Mouse (Mus musculus) naive thymus-derived CD4-positive, alpha-beta T cell, adult 2 months (primary cell): Measurements from ENCODE around the gene Hpcal4.

ENCODE experiments used
- DNase-seq: peaks from one replicate; pipeline ENCODE4 v3.0.0-alpha.2; 2011; ENCODE audit warnings: low read depth

The Hpcal4 gene

DNA sequence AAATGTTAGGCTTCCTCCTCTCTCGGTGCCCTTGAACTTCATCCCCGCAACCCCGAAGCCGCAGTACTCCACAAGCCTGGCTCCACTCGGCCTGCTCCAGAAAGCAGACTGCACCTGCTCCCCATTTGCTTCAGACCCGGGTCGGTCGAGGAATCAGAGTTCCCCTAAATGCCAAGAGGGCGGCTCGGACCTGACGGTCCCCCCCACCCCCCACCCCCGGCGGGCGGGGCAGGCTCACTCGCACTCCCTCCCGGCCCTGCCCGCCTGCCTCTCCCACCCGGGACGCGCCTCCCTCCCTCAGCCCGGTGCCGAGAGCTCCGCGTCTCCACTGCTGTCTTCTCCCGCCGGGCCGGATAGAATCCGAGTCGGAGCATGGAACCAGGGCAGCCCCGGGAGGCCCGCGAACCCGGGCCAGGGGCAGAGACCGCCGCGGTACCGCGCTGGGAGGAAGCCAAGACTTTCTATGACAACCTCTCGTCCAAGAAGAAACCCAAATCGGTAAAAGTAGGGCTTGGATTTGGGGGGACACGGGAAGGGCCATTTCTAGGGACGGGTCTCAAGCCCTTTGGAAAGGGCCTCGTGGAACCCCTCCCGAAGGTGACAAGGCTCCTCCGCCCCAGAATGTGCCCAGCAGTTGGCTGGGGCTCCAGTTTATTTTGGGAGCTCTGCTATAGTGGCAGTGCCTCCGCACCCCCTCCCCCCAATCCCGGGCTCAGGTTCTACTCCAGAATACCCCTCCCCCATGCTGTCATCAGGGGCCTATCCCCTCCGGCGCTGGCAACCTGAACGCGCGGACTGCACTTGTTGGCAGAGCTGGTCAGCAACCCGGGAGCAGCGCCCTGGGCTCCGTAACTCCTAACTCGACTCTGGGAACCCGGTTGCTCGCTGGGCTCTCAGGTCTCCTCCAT is 18.4 kb downstream of the Hpcal4 start, which contains the start of gene Nt5c1a:
Gene Nt5c1a (plus strand): TSS at position 319 of the 908 bp plus-strand sequence.
- no peak for DNase-seq

DNA sequence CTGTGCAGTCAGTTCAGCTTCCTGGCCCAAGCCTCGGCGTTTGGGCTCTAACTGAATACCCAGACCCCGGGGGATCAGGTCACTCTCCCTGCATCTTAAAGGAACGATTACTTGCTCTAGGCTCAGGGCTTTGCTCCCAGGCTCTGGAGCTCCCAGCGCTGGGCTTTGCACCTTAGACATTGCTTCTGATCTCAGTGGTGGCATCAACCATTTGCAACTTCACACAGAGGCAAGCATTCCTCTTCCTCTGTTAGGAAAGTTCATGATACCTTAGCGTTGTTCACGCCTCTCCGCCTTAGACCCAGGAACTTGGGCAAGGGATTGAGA is 19.0 kb downstream of the Hpcal4 start:
- DNase-seq, result no peak

DNA sequence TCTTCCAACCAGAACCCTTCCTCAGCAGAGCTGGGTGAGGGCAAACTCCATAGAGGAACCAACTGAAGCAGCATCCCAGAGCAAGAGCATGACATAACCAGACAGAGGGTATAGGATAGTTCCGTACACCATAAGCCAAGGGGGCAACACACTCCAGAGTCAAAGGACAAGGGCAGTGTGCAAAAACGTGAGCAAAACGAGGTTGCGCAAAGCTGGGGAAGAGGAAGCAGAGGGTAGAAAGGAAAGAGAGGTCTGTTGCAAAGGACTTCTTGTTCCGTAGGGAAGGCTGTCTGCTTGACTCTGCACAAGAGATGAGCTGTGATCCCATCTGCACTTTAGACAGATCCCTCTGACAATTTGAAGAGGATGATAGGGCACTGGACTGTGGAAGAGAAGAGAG is 24.3 kb downstream of the Hpcal4 start:
- DNase-seq, result no peak

DNA sequence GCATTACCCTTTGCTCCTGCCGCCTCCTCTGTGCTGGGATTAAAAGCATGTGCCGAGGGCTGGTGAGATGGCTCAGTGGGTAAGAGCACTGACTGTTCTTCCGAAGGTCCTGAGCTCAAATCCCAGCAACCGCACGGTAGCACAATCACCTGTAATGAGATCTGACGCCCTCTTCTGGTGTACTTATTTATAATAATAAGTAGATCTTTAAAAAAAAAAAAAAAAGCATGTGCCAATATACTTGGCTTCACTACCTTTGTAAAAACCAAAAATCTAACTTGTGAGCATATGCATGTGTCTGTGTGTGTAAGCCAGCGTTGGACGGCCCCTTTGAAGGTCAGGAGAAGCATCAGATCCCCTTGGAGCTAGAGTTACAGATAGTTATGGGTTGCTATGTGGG is 28.0 kb downstream of the Hpcal4 start:
- DNase-seq, result no peak

DNA sequence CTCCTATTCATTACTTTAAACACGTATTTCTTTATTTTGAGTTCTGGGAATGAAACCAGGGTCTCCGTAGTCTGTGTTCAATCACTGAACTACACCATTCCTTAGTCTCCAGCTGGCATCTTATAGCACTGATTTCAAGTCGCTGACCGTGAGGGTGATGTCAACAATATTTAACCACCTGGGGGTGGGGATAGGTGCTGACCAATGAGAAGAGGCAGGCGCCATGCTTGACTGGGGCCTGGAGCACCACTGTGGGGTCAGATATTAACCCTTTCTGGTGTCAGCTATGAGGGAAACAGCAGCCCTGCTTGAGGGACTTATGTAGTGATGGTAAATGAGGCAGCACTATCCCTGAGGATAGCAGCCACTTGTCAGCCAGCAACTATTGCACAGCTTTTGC is 28.4 kb downstream of the Hpcal4 start:
- DNase-seq, result no peak

DNA sequence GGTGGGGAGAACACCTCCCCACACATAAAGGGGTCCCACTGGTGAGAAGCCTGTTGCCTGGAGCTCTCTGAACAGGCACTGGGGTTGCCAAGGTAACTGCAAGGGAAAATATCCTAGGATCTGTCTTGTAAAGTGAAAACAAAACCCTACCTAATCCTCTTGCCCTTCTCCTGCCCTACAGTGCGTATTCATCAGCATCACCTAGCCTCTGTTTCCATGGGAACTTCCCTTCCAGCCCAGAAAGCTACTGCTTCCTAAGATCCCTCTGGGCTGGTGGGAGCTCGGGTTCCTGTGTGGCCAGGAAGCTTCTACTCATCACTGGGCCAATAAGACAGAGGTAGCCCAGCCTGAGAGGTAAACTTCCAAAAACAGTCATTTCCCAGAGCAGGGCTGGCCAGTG is 29.3 kb downstream of the Hpcal4 start:
- DNase-seq, result no peak

DNA sequence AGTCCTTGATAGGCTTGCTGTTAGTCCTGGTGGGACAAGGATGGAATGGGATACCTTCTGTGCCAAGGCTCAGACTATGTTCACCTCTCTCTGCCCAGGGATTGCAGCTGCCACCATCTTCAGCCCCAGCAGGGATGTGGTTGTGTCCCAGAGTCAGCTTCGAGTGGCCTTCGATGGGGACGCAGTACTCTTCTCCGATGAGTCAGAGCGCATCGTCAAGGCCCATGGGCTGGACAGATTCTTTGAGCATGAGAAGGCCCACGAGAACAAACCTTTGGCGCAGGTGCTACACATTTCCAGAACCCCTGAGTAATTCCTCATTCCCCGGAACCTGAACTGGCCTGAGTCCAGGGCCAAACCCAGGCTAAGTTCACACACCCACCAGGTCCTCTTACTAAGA is 30.9 kb downstream of the Hpcal4 start:
- DNase-seq, result no peak

DNA sequence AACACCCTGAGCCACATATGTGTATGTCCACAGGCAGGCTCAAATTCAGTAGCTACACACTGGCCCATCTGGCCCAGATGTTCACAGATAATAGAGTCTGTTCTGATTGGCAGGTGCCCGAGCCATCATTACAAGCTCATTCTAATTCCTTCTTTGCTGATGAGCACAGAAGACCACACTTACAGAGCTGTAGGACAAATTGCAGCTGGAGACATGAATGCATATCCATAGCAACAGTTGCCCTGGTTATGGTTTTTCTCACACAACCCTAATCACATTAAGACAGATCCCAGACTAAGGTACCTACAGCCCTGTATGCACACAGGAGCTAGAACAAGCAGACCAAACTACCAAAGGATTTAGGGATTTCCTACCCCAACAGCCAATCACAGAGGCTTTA is 32.3 kb downstream of the Hpcal4 start:
- DNase-seq, result no peak

DNA sequence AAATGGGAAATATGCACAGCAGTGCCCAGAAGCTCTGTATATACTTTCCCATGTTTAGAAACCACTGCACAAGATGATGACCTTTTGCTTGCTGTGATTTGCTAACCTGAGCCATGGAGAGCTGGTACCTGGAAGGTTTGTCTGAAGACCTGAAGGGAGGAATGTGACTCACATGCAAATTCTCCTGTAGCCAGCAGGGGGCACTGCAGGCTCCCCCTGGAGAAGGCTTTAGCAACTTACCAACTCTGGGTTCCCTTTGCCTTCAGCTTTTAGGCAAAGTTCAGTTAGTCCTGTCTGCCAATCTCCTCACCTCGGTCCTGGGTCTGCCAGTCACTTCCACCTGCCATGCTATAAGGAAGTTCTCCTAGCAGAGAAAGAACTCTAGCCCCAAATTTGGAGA is 33.8 kb downstream of the Hpcal4 start:
- DNase-seq, result peak; percentile 49

DNA sequence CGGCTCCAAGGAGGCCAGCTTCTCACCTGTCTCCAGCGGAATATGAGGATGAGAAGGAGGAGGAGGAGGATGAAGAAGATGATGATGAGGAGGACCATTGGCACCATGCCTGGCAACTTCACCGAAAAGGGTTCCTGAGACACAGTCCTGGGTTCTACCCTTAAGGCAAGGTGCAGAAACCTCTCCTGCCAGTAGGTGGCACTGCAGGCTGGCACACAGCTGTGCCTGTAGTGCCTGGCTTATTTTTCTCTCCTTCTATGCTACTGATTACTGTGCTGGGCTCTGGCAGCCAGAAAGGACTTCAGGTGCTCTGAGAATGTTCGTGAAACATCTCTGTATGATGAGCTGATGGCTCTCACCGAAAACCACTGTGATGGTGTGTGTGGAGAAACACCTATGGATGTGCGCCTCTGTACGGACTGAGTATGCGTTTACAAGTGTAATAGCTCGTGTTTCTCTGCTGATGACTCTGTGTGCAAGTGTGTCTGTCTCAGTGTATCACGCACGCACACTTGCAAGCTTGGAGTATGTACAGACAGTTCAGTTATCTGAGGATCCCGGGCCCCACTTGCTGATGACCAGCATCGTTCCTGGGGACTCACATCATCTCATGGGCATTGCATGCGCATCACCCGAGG is 36.8 kb downstream of the Hpcal4 start:
- DNase-seq, result peak; percentile 50

DNA sequence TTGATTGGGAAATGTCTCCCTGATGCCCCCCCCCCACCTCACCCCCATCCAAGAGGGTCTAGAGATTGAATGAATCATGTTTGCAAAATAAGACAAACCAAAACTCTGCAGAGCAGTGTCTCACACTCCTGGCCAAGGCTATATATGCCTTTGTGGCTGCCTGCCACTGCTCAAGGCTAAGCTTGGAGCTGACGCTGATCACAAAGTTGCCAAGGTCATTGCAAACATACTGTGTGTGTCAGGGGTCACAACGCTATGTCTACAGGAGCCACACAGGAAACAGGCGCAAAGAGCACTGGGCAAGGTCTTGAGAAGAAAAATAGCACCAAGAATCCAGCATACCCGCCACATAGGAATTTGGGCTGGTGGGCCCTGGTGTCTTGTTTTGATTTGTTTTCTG is 37.6 kb downstream of the Hpcal4 start:
- no peak for DNase-seq

DNA sequence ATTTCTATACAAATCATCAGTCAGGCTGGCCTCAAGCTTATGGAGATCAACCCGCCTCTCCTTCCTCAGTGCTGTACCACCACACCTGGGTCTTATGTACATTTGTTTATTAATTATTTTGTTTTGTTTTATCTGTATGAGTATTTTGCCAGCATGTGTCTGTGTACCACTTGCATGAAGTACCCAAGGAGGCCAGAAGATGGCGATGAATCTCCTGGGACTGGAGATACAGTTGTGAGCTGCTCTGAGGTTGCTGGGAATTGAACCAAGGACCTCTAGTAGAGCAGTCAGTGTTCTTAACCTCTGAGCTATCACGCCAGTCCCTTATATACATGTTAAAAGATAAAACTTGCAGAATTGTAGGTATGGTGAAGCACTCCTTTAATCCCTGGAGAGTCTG is 40.3 kb downstream of the Hpcal4 start:
- DNase-seq, result peak; percentile 26

DNA sequence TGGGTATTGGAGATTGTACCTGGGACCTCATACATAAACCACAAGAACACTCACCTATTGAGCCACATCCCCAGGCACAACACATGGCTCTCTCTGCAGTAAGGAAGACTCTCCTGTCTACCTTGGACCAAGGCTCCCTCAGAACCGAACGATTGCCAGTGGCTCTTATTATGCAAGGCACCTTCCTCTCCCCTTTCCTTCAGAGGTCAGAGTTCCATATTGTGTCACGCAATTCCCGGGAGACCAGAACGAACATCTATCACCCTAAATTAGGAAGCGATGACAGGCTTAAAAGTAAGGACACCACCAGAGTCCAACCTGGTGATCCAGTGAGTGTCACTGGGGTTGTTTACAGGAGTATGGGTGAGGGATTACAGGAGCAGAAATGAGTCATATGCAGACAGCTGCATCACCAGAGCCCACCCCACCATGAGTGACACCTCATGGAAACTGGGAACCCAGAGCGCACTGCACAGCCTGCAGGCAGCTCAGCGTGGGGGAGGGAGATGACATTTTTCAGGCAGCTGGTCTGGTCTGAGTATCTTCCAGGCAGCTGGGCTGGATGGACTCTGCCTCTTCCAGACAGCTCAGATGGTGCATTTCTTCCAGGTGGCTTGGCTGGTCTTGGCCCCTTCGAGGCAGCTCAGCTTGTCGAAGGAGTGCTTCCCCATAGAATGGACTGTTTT is 42.8 kb downstream of the Hpcal4 start:
- no peak for DNase-seq

DNA sequence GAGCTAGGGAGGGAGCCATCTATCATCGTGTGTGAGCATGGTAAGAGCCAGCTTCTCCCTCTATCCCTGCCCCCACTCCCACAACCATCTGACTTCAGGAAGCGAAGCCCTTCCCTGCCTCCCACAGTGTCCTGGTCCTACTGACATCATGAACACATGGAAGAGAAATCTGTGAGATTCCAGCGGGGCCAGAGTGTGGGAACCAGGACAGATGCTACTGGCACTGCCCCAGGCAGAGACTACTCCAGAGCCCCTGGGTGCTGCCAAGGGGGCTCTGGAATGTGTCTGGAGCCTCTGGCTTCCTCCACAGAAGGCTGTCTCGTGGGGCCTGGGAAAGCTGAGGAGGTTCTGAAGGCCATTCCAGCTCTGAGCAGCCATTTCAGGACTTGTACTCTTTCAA is 44.7 kb downstream of the Hpcal4 start:
- DNase-seq, result no peak

DNA sequence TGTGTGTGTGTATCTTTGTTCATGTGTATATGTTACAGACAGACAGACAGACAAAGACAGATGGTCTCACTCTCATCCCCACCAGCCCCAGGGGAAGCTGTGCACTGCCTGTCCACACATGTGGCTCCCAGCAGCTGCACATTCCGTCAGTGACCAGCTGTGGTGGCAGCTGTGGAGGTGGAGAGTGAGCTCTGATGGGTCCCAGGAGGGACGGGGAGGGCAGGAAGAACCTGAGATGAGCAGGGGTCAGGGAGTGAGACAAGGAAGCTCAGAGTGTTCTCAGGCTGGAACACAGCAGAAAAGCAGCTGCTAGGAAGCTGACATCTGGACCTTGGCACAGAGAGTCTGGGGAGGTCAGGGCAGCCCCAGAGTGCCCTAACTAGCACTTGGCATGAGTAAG is 45.2 kb downstream of the Hpcal4 start:
- DNase-seq, result no peak

DNA sequence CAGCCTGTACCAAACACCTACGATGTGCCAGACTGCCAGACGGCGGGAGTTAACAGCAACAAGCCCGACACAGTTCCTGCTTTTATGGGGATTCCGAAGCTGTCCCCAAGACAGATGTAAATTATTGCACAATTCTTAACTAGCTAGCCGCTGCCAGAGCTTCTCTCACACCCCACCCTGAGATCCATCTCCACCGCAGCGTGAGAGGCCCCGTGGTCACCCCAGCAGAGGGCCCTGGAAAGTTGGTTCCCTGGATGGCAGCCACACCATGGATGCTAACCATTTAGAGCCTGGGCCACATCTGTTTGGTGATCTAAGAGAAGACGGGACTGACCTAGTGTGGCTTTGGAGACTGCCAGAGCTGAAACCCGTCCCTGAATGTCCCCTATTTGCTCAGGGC is 46.1 kb downstream of the Hpcal4 start:
- no peak for DNase-seq

DNA sequence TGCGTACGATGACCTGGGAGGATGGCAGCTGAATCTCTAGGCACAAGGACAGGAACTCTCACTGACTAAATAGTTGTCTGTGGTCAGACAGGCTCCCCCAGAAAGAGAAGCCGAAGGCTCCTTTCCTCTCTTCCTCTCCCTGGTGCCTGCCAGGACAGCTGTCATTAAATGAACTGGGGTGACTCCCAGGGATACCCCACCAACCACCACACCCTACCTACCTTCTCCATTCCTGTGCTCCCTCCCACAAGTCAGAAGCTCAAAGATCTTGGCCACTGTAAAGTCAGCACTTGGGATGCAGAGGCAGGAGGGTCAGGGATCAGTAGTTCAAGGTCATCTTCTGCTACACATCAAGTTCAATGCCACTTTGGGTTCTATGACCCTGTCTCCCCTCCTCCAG is 49.8 kb downstream of the Hpcal4 start:
- DNase-seq, result no peak

DNA sequence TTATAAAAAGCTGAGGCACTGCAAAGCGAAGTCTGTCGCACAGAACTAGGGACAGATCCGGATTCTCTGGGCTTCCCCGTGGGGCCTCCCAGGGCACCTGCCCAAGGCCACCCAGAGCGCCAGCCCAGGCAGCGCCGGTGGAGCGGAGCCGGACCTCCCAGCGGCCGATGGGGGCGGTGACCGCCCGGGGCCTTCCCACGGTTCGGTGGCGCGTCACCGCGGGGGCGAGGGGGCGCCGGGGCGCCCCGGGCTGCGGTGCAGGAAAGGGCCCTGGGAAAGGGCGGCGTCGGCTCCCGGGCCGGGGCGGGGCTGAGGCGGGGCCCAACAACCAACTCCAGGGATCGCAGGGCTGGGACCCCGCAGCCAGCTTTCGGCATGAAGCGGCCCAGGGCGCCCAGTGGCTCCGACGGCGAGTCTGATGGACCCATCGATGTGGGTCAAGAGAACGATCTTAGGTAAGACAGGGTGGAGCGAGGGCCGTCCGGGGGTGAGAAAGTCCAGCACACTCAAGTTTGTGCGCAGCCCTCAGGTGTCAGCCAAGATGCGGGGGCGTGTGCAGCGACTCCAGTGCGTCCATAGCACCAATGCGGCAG is 50.6 kb downstream of the Hpcal4 start, which contains the start of gene Heyl:
Gene Heyl (plus strand): TSS at position 65 of the 593 bp plus-strand sequence.
- DNase-seq, result no peak

DNA sequence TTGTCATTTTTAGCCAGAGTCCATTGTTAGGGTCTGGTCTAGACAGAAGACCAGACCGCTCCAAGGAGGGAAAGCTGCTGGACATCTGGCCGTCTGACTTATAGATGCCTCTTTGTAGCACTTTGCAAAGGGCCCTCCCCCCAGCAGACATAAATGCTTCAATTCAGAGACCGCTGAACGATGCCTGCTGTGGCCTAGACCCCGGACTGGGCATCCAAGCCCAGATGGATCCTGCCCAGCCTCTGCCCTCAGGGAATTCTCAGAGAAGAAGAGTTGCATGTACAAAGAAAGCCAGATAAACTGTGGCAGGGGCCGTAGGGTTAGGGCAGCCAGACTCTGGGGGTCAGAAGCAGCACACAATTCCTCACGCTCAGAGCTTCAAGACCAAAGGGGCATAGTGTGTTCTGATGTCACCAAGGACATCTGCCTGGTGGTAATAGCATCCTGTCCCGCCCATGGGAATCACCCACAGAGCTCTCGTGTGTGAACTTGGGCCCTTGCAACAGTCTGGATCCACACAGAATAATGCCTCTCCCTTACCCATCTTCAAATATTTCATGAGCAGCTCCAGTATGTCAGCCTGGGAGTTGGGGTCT is 52.9 kb downstream of the Hpcal4 start:
- no peak for DNase-seq

DNA sequence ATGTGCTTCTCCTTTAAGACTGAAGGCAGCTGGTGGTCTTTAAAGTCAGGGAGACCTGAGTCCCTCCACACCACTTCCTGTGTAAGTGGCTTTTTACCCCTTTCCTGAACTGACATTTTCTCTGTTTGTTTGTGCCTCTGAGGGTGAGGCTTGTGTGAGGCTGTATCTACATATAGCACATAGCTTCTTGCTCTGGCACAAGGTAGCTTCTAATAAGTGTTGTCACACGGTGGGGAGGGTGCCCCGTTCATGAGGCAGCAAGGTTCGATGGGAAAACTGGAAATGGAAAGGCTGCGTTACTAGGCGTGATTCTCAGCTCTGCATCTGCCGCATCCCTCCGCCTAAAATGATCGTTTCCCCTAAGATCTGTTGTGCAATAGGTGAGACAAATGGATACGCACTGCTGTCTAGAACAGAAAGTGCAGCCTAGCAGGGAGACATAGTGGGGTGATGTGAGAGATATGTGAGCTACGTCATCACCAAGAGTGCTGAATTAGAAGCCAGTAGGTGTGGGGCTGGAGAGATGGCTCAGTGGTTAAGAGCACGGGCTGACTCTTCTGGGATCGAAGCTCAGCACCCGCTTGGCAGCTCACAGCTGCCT is 53.5 kb downstream of the Hpcal4 start:
- DNase-seq, result no peak

DNA sequence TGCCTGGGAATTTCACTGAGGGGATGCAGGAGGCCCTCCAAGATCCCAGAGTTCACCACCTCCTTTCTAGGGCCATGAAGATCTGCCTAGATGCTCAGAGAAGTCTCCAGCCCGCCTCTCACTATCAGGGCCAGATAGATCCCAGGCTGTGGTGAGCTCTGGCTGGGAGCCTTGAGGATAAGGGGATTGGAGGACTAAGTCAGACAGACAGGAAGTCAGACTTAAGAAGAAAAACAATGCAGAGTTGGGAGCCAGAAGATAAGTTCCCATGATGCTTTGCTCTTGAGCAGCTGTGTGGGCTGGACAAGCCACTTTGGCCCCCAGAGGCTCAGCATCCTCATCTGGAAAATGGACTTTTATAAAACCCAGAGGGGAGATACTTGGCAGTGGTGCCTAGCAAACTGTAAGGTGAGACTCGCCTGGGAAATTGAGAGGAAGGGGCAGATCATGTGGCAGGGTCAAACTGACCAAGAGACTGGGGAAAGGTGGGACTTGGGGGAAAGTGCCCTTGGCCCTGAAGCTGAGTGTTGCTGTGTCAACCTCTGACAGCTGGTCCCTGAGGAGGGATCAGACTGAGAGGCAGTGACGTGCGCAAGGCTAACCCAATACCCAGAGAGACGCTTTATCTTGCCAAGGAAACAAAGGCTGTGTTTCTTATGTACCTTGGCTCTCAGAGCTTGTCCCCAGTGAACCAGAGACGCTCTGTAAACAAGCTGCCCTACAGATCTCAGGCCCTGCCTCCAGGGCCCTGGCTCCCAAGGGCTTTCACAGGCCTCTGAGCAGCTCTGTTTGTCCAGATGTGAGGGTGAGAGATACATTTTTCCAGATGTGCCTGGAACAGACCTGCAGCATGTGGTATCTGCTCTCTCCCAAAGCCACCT is 54.6 kb downstream of the Hpcal4 start:
- no peak for DNase-seq
